Mouse (Mus musculus): ENCODE data around the gene Glipr2.
A peak's percentile ranks its signal among the peaks of the same experiment; 100 is the strongest.

The Glipr2 gene

DNA sequence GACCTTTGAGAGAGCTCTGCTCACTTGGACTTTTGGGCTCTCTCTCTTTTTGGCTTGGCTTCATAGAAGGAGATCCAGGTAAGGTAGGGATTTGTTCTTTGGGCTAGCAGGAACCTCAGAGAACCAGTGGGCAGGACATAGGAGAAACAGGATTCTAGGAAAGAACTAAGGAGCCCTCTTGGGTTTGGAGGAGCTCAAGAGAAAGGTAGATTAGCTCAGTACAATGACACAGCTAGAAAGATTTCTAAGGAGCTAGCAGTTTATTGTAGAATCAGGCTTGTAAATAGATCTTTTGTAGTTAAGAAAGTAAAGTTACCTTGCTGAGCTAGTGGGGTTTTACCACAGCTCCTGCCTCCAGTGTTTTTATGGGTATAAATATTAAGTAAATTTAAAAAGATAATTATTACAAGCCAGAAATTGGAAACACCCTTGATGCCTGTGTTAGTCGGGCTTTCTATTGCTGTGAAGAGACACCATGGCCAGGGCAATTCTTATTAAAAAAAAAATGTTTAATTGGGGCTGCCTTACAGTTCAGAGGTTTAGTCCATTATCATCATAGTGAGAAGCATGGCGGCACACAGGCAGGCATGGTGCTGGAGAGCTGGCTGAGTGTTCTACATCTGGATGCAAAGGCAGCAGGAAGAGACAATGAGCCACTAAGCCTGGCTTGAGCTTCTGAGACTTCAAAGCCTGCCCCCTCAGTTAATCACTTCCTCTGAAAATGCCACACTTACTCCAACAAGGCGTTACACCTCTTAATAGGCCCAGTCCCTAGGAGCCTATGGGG lies 47.6 kb downstream of the Glipr2 start:
- DNase-seq (ENCODE audit: low spot score in 2 of 2): no peak

DNA sequence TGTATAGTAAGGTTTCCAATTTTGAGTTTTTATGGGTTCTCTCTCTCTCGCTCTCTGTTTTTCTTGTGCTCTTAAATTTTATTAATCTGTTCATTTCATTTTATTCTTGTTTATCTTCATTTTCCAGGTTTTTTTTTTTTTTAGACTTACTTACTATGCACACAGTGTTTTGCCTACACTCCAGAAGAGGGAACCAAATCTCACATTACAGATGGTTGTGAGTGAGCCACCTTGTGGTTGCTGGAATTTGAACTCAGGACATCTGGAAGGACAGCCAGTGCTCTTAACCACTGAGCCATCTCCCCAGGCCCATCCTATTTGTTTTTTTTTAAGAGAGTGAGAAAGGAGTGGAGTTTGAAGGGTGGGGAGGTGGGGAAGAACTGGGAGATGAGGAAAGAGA lies 53.0 kb downstream of the Glipr2 start:
- no peak for DNase-seq (ENCODE audit: low spot score in 2 of 2)

DNA sequence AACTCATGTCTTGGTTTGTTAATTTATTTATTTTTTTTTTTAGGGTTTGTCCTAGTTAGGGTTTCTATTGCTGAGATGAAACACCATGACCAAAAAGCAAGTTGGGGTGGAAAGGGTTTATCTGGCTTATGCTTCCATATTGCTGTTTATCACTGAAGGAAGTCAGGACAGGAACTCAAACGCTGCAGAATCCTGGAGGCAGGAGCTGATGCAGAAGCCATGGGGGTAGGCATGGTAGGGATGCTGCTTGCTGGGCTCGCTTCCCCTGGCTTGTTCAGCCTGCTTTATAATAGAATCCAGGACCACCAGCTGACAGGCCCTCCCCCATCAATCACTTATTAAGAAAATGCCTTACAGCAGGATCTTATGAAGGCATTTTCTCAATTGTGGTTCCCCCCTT lies 53.7 kb downstream of the Glipr2 start:
- DNase-seq (ENCODE audit: low spot score in 2 of 2): no peak

GRCm38 (mm10) chr4:44011799-44012198 lies 54.6 kb downstream of the Glipr2 start:
- DNase-seq (ENCODE audit: low spot score in 2 of 2): no peak

DNA sequence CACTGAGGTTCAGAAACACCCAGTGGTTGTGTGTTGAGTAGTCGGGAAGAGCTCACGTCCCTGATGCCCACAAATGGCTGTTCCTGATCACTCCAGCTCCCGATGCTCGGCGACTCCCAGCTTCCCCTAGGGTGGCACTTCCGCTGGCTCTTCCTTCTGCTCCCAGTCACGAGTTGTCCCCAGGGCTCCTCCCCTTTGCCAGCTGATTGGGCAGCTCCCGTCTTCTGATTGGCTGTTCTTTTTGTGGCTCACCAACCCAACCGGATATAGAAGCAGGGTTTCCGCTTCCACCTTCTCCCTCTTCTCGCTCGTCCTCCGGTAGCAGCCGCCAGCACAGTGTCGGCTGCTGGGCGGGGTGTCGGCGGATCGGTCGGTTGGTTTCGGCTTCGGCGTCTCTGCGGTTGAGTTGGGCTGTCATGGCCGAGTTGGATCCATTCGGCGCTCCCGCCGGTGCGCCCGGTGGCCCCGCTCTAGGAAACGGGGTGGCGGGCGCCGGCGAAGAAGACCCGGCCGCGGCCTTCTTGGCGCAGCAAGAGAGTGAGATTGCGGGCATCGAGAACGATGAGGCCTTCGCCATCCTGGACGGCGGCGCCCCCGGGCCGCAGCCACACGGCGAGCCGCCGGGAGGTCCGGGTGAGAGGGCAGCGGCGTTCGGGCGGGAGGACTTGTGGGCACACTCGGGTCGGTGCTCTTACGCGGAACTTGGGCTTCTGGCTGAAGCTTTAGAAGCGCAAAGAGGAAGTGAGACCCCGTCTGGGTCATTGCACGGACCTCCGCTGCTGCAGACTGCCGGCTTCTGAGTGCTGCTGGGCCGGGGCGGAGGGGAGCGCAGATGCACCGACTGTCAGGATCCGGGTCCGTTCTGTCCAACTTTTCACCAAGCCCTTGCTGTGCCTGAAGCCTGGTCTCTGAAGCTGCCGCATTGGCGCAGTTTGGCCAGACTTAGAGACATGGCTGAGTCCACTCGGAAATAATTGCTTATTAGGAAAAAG lies 55.5 kb downstream of the Glipr2 start:
- peak; percentile 93 to 96 for DNase-seq (ENCODE audit: low spot score in 2 of 2)

GRCm38 (mm10) chr4:44013391-44014070 lies 56.3 kb downstream of the Glipr2 start:
- DNase-seq (ENCODE audit: low spot score in 2 of 2): no peak

GRCm38 (mm10) chr4:44016071-44016470 lies 58.9 kb downstream of the Glipr2 start:
- no peak for DNase-seq (ENCODE audit: low spot score in 2 of 2)

GRCm38 (mm10) chr4:44016791-44017190 lies 59.6 kb downstream of the Glipr2 start:
- DNase-seq (ENCODE audit: low spot score in 2 of 2): no peak

DNA sequence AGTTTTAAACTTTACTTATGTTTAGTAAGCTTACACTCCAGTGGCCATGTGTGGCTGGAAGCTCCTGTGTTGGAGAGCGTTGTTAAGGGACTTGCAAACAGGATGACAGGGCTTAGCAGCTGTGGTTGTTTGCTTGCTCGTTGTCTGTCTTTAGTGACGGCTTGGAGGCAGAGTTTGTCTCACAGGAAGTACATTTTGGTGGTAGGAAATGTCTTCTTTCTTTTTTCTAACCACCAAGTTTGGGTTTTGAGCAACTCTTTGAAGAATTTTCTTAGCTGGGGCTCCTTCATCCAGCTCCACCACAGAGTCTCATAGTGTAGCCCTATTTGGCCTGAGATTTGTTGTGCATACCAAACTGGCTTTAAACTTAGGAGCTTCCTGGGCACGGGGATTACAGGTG lies 65.1 kb downstream of the Glipr2 start:
- DNase-seq (ENCODE audit: low spot score in 2 of 2): no peak

DNA sequence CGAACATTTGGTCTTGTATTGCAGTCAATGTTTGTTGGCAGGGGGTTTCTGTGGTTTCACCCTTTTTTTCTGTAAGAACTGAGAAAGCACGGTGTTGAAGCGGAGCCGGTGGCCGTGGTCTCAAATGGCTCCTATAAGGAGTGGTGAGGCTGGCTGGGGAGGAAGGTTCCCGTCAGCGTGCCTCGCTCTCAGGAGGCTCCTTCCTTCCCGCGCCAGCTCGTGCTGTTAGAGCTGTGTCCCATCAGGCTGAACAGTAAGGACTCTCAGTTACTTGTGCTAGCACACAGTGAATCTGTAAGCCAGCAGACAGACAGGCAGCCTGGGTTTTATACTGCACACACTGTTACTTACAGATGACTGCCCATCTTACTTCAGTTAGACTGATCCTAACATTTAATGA lies 65.6 kb downstream of the Glipr2 start:
- no peak for DNase-seq (ENCODE audit: low spot score in 2 of 2)

DNA sequence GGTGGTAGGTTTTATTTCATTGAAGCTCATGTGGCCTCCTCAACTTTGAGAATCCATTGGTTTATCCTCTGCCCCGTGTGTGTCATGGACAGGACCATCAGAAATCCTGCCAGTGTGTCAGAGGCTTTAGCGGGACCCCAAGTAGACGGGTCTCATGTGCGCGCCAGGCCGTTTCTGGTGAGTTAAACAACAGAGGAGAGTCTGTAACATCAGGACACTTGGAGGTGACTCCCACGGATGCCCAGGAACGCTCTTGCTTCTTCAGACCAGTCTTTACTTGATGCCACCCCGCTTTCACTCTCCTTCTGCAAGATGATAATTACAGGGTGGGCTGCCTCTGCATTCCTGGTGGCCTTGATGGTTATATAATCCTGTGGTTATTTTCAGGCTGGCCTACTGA lies 66.5 kb downstream of the Glipr2 start:
- no peak for DNase-seq (ENCODE audit: low spot score in 2 of 2)

GRCm38 (mm10) chr4:44024241-44024640 lies 67.0 kb downstream of the Glipr2 start:
- no peak for DNase-seq (ENCODE audit: low spot score in 2 of 2)

DNA sequence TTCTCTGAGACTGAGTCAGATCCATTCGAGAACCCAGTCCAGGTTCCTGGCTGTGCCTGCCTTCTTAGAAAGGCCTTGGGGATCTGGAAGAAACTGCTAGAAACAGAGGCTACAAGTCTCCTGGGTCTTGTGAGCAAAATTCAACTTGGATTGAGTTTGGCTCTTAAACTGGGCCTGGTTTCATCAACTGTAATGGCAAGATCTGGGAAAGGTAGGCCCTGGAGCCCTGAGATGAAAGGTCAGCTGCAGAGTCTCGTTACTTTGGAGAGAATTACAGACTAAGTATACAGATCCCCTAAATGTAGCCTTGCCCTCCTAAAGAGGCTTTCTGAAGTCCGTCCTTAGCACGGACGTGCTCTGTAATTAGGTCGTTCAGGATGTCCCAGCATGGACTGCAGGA lies 68.4 kb downstream of the Glipr2 start:
- DNase-seq (ENCODE audit: low spot score in 2 of 2): no peak
